Comparison of ENCODE assay signal across 19 mouse cellular contexts in the genomic region with DNA sequence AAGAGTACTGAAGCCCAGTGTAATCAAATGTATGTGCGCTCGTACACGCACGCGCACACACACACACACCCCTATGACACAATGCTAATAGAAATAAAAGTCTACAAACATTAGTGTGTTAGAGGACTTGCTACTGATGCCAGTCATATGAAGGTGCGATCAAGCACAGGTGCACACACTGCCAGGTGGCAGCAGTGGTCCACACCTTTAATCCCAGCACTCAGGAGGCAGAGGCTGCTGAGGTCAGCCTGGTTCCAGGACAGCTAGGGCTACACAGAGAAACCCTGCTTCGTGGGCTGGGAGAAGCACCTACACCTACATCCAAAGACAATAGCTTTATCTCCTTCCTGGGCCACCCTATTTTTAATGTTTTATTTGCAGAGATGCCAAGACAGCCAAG.
DNase-seq lines count a peak whose midpoint lies in the region; ATAC-seq and TF ChIP-seq lines count a peak whose summit lies in the region.
"Had no signal": no experiment of that assay in that cellular context is flagged by ENCODE, and none has a peak within 500 bp of the region (broad histone marks: within the 10 kb centered on the region; RNA-seq: fewer than 3 reads in every experiment).

No protein-coding gene starts in this region.

- WGBS in lung, postnatal 0 days = 75% methylated on average over 7 of the region's 7 CpGs
- 87% methylated on average over 7 of the region's 7 CpGs for WGBS in liver, embryonic 12.5 days (ENCODE audit: insufficient replicate concordance)
- 77% methylated on average over 7 of the region's 7 CpGs for WGBS in stomach, postnatal 0 days
- 95% methylated on average over 7 of the region's 7 CpGs for WGBS in forebrain, embryonic 11.5 days

- no peak overlapping the region for H3K9ac ChIP-seq in lung, postnatal 0 days (replicated peaks; ENCODE audit: low read depth)
- H3K9ac ChIP-seq in liver, embryonic 12.5 days = peak overlapping the region; percentile 23
- no peak overlapping the region for H3K9ac ChIP-seq in stomach, postnatal 0 days (ENCODE audit: low read length)
- no peak overlapping the region for H3K9ac ChIP-seq in forebrain, embryonic 11.5 days (ENCODE audit: low read length)
- H3K9ac ChIP-seq: embryonic facial prominence, embryonic 12.5 days; forebrain, postnatal 0 days; heart, embryonic 15.5 days; lung, embryonic 14.5 days; midbrain, embryonic 12.5 days had no signal

- ATAC-seq in lung, postnatal 0 days = no peak
- peak; percentile 46; the same call in 1 of the 2 replicates for ATAC-seq in liver, embryonic 12.5 days
- ATAC-seq in stomach, postnatal 0 days (ENCODE audit: low FRiP score, low TSS enrichment) = peak; percentile 69; the same call in 1 of the 2 replicates
- ATAC-seq in forebrain, embryonic 11.5 days (replicated peaks; ENCODE audit: low FRiP score) = no peak
- ATAC-seq: forebrain, postnatal 0 days had no signal

- no peak overlapping the region for H3K4me2 ChIP-seq in lung, postnatal 0 days (replicated peaks; ENCODE audit: low read depth, low read length)
- peak overlapping the region; percentile 54 for H3K4me2 ChIP-seq in liver, embryonic 12.5 days
- H3K4me2 ChIP-seq in stomach, postnatal 0 days (replicated peaks; ENCODE audit: low read depth) = no peak overlapping the region
- no peak overlapping the region for H3K4me2 ChIP-seq in forebrain, embryonic 11.5 days (ENCODE audit: low read depth, low read length, severe bottlenecking)
- H3K4me2 ChIP-seq: embryonic facial prominence, embryonic 12.5 days; heart, embryonic 15.5 days; lung, embryonic 14.5 days; midbrain, embryonic 12.5 days had no signal

- H3K9me3 ChIP-seq in lung, postnatal 0 days (ENCODE audit: low read length) = no peaks in the 10 kb centered on the region
- H3K9me3 ChIP-seq in liver, embryonic 12.5 days (replicated peaks) = no peaks in the 10 kb centered on the region
- no peaks in the 10 kb centered on the region for H3K9me3 ChIP-seq in stomach, postnatal 0 days (ENCODE audit: control insufficient read depth, low read length)
- H3K9me3 ChIP-seq in forebrain, embryonic 11.5 days (ENCODE audit: control insufficient read depth, low read length) = no peaks in the 10 kb centered on the region
- H3K9me3 ChIP-seq: embryonic facial prominence, embryonic 12.5 days; heart, embryonic 15.5 days; midbrain, embryonic 12.5 days had no signal

- no peak overlapping the region for H3K4me3 ChIP-seq in lung, postnatal 0 days (ENCODE audit: low read depth, low read length)
- no peak overlapping the region for H3K4me3 ChIP-seq in liver, embryonic 12.5 days
- no peak overlapping the region for H3K4me3 ChIP-seq in stomach, postnatal 0 days (ENCODE audit: low read depth, low read length)
- no peak overlapping the region for H3K4me3 ChIP-seq in forebrain, embryonic 11.5 days (ENCODE audit: low read depth, low read length)
- H3K4me3 ChIP-seq: embryonic facial prominence, embryonic 12.5 days; heart, embryonic 15.5 days; midbrain, embryonic 12.5 days had no signal

- TF ChIP-seq EP300 in lung, postnatal 0 days (IDR thresholded peaks at IDR 0.05) = no peak
- no peak for TF ChIP-seq EP300 in stomach, postnatal 0 days (optimal IDR thresholded peaks at IDR 0.05)

- TF ChIP-seq CTCF in lung, postnatal 0 days (IDR thresholded peaks at IDR 0.05) = peak; percentile 39
- peak; percentile 35; the same call in 1 of the 2 replicates for TF ChIP-seq CTCF in stomach, postnatal 0 days (IDR thresholded peaks at IDR 0.05; ENCODE audit: low read depth)

- no peaks in the 10 kb centered on the region for H3K36me3 ChIP-seq in lung, postnatal 0 days (ENCODE audit: insufficient read depth, low read length)
- peaks cover 23% of the 10 kb centered on the region for H3K36me3 ChIP-seq in liver, embryonic 12.5 days
- no peaks in the 10 kb centered on the region for H3K36me3 ChIP-seq in stomach, postnatal 0 days (ENCODE audit: control insufficient read depth, insufficient read depth, low read length)
- no peaks in the 10 kb centered on the region for H3K36me3 ChIP-seq in forebrain, embryonic 11.5 days (ENCODE audit: control insufficient read depth, insufficient read depth, low read length)
- H3K36me3 ChIP-seq: embryonic facial prominence, embryonic 12.5 days; heart, embryonic 15.5 days; midbrain, embryonic 12.5 days had no signal

- DNase-seq in heart, adult 11 months = peak; percentile 77
- DNase-seq in heart, postnatal 4 days = no peak
- no peak for DNase-seq in lung, postnatal 0 days (ENCODE audit: low spot score)
- no peak for DNase-seq in lung, postnatal 4 days
- peak; percentile 26 for DNase-seq in stomach, postnatal 0 days (ENCODE audit: low spot score)
- DNase-seq in gastrocnemius, postnatal 10 days = no peak
- no peak for DNase-seq in forebrain, embryonic 11.5 days (ENCODE audit: low spot score)
- DNase-seq: adrenal gland, adult 8-10 months; cerebellum, adult 9-11 months; forebrain, postnatal 0 days; kidney, adult 9 months; kidney, postnatal 36 days; left cerebral cortex, postnatal 4 days; lung, embryonic 14.5 days had no signal

- H3K4me1 ChIP-seq in lung, postnatal 0 days (ENCODE audit: insufficient read depth, low read depth, low read length) = no peaks in the 10 kb centered on the region; the same call in 1 of the 2 replicates
- peaks cover 51% of the 10 kb centered on the region for H3K4me1 ChIP-seq in liver, embryonic 12.5 days
- no peaks in the 10 kb centered on the region for H3K4me1 ChIP-seq in stomach, postnatal 0 days (replicated peaks; ENCODE audit: control insufficient read depth, insufficient read depth)
- no peaks in the 10 kb centered on the region for H3K4me1 ChIP-seq in forebrain, embryonic 11.5 days (replicated peaks; ENCODE audit: control insufficient read depth, insufficient read depth, low read length)

- H3K27me3 ChIP-seq in lung, postnatal 0 days (replicated peaks; ENCODE audit: insufficient read depth, low read length) = no peaks in the 10 kb centered on the region
- no peaks in the 10 kb centered on the region for H3K27me3 ChIP-seq in liver, embryonic 12.5 days (replicated peaks)
- H3K27me3 ChIP-seq in stomach, postnatal 0 days (ENCODE audit: control insufficient read depth, insufficient read depth, low read length) = no peaks in the 10 kb centered on the region
- H3K27me3 ChIP-seq in forebrain, embryonic 11.5 days (ENCODE audit: control insufficient read depth, insufficient read depth, low read length) = no peaks in the 10 kb centered on the region
- H3K27me3 ChIP-seq: embryonic facial prominence, embryonic 12.5 days; heart, embryonic 15.5 days; midbrain, embryonic 12.5 days had no signal

- H3K27ac ChIP-seq in lung, postnatal 0 days (ENCODE audit: low read length) = no peak overlapping the region
- peak overlapping the region; percentile 78 for H3K27ac ChIP-seq in liver, embryonic 12.5 days
- H3K27ac ChIP-seq in stomach, postnatal 0 days (replicated peaks) = no peak overlapping the region
- H3K27ac ChIP-seq in forebrain, embryonic 11.5 days (ENCODE audit: low read depth, low read length) = no peak overlapping the region
- H3K27ac ChIP-seq: embryonic facial prominence, embryonic 12.5 days; macrophage; midbrain, embryonic 12.5 days had no signal

Comparison
In these comparisons a context has a peak if more than half of its experiments do, and no peak if none do; other contexts are left out.
1. DNase-seq: peak in heart, adult 11 months (single experiment) and stomach, postnatal 0 days (single experiment); none in heart, postnatal 4 days (single experiment), lung, postnatal 0 days (single experiment), lung, postnatal 4 days (0 of 2), gastrocnemius, postnatal 10 days (single experiment) and forebrain, embryonic 11.5 days (single experiment).
2. ATAC-seq: peak in liver, embryonic 12.5 days (single experiment) and stomach, postnatal 0 days (single experiment); none in lung, postnatal 0 days (single experiment) and forebrain, embryonic 11.5 days (single experiment).